Mouse (Mus musculus) left cerebral cortex, adult 11 months (tissue): Measurements from ENCODE around the gene Fignl1.
A peak's percentile ranks its signal among the peaks of the same experiment; 100 is the strongest.

ENCODE experiments used
- DNase-seq: peaks from one replicate; pipeline ENCODE4 v3.0.0; 2022; ENCODE audit warnings: low spot score

Fignl1 gene

DNA sequence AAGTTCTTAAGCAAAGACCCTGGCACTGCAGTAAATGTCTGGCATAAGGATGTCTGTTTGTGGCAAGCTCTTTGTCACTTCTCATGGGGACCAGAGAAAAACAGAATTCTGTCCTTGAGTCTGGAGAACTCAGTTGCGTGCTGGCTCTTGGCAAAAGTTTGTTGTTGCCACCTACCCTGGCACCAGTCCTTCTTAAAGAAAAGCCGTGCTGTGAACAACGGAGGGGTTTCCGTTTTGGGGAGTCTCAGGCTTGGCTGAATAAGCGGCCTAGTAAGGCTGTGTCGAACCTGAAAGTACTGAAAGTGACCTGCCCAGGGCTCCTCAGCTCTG is 24.0 kb upstream of the Fignl1 start:
- no peak for DNase-seq

DNA sequence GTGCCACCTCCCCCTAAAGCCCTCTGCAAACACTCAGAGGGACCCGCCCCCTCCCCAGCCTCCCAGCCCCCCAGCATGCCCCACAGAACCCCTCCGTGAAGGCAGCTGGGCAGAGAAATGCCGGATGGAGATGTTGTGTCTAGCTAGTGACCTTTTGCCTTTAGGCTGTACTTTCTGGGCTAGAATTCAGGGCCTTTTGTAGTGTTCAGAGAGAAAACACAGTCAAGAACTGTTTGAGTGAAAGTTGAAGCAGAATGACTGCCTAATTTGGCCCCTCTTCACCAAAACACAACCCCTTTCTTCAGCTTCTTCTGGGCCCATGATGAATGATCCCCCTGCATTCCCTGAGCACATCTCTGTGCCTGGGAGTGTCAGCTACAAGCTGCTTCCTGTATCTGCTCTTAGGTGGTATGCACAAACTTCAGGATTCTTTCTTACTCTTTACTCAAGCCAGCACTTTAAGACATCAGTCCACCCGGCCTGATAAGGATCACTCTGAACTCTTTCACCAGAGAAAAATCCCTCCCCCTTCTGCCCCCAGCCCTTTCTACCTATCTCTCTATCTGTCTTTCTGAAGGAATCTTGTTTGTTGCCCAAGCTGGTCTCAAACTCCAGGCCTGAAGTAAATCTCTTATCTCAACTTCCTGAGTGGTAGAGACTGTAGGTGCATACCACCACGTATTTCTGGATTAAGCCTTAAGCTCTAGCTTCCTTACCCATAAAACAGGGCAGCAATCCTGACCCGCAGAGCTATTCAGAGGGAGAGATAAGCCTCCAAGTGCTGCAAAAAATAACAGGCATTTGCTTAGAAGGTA is 23.4 kb upstream of the Fignl1 start:
- DNase-seq = no peak

DNA sequence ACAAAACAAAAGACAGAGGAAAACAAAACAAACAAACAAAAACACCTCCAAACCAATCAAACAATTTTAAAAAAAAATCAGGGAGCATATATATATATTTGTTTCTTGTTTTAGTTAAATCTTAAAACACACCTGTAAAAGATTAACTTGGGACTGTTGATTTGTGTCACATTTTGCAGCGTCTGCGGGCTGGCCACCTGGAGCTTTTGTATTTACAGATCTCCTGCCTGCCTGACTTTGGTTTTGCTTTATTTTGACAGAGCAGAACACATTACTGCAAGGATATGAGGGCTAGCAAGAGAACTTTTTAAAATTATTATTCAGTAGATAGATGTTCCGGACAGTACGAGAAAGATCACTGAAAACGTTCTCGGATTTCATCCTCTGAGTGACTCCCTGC is 22.8 kb upstream of the Fignl1 start:
- DNase-seq = no peak

DNA sequence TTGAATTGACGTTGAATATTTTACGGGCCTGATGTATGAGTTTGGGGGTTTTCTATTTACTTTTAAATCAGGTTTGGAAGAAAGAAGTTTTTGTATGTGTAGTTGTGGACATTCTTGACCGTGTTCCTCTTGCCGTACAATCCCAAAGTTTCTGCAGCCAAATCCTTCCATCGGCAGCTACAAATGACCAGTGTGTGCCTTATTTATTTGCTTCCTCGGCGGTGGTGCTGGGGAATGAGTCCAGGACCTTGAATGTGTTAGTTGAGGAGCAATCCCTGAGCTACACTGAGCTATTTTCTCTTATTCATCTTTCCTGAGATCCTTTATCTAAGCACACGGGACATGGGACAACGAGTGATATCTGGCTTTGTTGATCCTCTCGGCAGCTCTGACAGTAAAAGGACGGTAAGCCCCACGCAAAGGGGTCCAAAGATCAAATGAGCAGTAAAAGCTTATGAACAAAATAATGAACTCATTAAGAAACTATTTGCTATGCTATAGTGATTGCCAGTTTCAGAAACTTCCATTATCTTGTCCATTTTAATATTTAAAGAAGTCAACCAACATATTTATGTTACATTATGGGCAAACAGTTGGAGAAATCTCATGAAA is 22.2 kb upstream of the Fignl1 start:
- no peak for DNase-seq

DNA sequence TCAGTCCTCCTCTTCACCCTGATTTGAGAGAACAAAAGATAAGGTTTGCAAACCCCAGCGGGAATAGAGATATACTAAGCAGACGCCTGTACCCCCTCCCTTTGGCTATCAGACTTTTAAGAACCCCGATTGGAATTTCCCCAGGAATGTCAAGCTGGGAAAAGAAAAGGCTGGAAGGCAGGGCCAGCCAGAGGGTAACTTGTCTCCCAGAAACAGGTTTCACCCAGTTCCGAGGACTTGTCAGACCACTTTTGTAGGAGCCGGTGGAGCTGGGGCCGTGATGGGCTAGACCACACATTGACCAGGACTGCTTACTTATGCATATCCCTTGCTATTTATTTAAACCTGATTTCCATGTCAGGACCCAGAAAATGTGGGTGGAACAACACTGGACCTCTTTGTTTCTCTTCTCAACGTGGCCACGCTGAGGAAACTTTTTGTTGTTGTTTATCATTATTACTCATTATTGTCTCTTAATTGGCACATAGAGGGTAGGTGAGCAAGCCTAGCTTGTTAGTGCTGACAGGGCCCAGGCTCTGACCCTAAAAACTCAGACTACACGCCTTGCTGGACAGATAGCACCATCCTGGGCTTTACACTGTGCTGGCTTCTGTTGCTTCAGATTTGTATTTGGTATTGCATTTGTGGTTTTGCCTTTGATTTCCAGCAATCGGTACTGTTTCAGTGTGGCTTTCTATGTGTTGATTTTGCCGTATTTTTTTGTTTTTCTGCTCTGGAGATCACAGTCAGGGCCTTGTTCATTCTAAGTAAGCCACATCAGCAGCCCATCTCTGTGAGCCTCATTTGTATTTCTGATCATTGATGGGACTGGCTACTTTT is 20.6 kb upstream of the Fignl1 start:
- DNase-seq = no peak

DNA sequence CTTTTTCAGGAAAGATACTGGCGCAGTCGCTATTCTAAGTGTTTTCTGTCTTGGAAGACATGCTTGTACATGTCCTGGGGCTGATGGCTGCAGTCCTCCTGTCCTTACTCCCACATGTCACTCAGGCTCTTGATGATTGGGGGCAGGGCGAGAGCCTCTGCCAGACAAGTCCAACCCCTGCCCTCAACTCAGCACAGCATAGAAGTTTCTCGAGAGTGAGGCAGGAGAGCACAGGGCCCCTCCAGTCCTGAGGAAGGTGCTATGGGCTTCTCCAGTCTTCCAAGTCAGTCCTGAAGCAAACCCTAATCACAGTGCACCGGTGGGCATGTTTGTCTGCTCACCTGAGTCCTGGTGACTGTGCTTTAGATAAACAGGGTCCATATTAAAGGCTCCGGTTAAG is 20.0 kb upstream of the Fignl1 start:
- no peak for DNase-seq

DNA sequence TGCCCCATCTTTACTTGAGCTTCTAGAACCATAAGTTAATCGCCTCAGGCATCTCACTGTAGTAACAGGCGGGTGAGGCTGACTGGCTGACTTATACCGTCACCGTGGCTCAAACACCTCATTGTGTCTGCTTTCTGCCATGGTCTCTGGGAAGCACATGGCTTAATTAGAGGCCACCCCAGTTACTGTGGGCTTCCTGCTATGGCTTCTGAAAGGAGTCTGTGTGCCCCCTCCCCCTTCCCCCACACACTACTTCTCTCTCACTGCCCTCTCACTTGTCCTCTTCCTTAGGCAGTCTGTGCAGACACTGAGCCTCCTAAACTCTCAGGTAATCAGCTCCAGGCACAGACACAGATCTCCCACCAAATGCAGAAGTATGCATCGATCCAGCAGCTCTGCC is 19.5 kb upstream of the Fignl1 start:
- no peak for DNase-seq

DNA sequence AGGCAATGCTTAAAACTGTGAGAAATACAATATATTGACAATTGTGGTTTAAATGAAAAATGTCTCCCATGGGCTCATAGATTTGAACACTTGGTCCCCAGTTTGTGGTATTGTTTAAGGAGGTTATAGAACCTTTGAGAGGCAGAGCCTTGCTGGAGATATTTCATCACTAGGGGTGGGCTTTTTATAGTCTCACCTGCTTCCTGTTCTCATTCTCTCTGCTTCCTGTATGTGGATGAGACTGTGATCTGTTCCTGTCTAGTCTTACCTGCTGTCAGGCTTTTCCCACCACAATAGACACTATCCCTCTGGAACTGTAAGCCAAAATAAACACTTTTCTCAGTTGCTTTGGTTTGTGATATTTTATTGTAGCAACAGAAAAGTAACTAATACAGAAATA is 17.7 kb upstream of the Fignl1 start:
- DNase-seq = no peak

DNA sequence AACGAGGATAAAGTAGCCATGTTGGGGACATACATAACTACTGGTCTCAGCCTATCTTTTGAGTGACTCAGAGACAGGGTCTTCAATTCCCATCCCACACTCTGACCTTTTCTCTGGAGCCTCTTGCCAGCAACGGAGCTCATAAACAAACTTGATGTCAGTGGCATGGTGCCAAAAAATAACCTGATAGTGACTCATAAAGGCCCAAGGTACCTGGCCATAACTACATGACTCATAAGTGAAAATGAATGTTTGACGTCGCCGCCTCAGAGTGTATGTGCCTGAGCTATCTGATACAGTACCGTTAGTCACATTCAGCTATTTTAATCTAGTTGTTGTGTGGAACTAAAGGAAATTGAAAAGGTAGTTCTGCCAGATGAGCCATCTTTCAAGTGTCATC is 16.9 kb upstream of the Fignl1 start:
- no peak for DNase-seq

DNA sequence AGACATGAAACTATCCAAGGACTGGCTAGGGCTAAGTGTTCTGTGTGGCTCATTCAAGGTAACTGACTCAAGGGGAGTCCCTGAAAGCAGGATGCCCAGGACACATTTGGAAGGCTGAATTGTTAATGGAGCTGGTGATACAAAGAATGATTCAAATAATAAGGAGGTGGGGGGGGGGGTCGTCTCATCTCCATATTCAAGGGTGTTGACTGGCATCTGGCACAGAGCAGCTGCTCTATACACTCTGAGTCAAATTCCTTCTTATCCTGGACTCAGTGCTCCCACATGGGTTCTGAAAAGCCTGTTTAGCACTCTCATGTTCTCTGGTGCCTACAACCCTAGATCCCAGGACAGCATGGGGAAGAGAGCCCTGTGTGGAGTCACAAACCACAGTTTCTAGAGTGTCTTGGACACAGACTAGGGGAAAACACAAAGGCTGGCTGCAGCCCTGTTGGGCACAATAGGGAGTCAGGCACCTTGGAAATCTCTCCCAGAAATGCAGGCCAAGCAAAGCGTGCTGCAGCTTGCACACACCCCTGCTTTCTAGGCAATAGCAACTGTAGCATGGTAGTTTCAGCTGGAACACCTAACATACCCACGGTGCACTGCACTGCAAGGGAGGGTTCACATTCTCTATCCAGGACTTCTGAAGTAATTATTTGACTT is 16.3 kb upstream of the Fignl1 start:
- no peak for DNase-seq

DNA sequence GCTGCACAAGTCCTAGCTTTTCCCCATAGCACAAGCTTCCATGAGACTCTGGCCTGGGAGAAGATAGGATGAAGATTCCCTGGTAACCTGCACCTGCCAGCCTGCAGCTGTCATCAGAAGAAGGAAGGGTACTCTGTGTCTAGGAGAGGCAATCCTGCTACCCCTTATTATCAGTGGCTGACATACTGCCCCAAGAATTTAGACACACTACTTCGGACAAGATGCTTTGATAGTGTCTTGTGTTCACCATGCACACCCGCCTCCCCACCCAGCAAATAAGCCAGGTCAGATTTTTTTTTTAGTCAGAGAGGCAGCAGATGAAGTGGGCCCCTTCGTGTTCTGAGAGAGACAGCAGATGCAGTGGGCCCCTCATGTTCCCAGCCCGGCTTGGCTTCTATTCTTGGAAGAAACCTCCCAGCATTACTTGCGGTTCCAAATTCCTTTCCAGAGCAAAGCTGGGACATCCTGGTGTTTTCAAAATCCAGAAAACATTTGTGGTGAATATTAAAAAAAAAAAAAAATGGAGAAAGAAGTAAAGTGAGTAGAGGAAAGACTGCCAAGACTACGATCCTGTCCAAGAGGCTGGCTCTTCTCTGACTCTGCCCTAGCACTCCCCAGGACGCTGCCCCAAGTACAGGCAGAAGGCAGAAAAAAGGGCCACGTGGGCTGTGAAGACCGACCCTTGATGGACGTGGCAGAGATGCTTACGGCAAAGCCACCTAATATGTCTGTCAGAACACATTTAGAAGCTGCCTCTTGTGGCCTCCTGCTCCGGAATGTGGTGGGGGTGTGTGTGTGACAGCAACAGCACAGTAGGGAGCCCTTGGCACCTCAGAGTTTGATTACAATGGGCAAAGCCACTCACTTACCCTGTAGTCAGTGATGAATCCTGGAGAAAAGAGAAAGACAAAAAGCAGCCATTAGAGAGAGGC is 15.5 kb upstream of the Fignl1 start:
- DNase-seq = no peak

DNA sequence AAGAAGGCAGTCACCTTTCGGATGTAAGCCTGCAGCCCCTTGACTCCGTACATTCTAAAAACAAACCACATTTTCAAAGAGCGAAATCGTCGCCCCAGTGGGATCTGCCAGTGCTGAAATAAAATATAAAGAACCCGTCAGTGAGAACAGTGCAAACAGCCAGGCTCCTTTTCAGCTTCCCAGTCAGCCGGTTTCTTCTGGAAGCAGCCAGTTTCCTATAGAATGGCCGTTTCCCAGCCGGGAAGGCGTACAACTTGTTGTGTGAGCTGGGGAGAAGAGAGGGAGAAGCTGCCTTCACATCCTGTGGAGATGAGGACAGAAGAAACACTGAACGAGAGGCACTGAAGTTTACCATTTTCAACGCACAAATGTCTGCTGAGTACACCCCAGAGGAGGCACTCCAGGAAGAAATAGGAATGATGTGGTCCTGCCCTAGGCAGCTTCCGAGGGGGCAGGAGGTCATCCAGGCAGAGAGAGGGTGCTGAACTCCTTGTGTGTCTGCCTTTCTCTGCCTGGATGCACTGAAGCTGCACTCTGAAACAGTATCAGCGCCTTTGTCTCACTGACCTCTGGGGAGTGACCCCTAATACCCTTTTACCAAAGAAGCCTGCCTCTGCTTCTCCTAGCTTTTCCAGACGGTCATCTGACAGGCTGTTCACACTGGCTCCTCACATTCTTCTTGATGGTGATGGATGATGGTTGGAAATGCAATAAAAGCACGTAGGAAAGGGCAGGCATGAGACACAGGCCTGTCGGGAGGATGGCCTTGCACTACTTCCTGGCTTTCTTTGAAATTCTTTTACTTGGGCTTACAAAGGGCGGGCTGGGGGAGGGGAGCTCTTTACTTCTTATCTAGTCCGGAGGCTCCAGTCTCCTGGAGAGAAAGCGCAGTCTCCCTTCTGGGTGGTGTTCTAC is 13.7 kb upstream of the Fignl1 start:
- DNase-seq = no peak

DNA sequence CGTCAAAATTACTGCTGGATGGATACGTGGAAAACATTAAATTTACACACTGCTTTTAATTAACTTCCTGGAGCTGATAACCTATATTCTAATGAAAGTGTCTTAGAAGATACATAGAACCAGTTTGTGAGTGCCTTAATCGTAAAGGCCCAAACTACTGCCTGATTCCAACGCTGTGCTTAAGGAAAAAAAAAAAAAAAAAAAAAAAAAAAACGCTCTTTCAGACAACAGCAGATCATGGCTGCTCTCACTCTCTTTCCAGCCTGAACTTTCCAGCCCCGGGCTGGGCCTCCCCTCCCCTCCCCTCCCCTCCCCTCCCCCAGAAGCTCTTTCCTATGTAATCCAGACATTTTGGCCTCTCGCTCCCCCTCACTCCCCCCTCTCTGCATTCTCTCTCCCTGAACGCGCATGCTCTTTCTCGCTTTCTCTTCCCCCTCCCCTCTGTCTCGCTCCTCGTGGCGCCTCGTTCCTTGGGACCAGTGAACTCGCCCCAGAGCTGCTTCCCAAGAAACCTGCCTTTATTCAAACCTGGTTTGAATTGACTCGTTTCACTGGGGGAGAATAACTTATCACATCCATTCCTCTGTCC is 12.7 kb upstream of the Fignl1 start:
- DNase-seq = no peak

DNA sequence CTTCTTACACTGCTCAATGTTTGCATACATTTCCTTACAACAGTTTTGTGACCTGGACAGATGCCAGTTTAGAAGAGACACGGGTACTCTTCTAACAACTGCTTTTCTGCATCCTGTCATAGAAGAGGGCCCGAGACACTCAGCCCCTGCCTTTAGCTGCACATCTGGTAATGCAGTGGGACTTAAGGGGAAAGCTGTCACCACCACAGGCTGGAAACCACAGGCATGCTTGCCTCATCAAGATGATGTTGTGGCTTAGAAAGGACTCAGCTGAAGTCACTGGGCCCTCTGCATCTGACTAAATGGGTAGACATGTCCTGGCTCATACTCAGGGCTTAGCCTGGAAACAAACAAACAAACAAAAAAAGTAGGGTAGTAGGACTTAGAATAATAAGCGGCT is 12.0 kb upstream of the Fignl1 start:
- no peak for DNase-seq

DNA sequence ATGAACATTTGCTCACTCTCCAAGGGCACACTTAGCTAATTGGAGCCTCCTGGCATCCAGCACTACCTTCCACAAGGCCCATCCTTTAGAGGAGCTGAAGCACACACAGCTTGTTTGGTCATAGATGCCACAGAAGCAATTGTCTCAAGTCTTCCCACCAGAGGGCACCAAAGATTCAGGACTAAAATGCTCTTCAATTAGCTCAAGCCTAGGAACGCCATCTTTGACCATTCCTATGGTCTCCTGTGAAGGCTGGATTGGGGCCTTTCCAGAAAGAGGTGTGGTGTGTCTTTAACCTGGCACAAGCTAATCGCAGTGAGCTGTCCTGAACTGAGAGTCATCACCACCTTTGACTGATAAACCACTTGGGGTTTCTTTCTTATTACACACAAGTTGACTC is 11.5 kb upstream of the Fignl1 start:
- peak; percentile 81 for DNase-seq

DNA sequence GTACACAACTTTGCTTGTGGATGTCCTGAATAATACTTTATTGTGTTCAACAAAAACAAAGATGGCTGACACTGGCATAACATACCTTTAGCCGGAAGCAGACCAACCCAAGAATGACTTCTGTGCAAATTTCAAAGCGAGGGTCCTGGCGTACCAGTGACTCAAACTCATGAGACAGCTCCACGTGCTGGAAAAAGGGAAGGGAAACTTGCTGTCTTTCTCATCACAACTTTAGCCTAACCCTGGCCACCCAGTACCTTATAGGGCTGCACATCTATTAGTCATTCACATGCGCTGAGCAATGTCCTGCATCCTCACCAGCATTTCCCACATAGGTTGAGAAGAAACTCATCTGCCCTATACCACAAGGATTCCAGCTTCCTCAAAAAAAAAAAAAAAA is 10.4 kb upstream of the Fignl1 start:
- DNase-seq = no peak

DNA sequence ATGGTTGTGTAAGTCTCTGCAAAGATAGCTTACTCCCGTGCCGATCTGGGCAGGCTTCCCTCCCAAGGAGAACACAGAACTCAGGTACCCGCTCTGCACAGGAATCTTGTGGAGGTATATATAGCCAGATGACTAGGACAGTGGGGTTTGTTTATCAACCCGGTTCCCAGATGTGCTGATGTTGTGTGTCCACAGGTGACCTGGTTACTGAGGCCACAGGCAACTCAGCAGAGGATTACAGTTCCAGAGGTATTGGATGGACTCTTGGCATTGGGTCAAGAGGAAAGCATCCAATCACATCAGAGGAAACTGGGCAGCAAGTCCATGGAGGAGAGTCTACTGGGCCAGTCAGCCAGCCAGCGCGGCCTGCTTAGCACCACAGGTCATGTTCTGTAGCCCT is 10.0 kb upstream of the Fignl1 start:
- DNase-seq = no peak

DNA sequence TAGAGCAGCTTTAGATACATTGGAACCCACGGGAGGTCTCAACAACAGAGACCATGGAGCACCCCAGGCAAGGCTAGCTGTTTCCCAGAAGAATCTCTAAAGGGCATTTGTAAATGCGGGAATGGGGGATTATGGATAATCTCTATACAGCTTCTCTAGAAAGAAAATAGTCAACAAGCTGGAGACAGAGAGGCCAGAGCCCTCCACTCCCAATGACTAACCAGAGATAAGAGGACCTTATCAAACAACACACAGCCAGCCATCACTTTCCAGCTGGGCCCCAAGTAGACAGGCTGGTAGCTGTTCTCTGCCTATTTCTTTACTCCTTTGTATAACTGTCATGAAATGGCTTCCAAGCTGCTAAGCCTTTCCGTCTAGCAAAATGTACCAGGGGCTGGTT is 7.0 kb upstream of the Fignl1 start:
- no peak for DNase-seq

DNA sequence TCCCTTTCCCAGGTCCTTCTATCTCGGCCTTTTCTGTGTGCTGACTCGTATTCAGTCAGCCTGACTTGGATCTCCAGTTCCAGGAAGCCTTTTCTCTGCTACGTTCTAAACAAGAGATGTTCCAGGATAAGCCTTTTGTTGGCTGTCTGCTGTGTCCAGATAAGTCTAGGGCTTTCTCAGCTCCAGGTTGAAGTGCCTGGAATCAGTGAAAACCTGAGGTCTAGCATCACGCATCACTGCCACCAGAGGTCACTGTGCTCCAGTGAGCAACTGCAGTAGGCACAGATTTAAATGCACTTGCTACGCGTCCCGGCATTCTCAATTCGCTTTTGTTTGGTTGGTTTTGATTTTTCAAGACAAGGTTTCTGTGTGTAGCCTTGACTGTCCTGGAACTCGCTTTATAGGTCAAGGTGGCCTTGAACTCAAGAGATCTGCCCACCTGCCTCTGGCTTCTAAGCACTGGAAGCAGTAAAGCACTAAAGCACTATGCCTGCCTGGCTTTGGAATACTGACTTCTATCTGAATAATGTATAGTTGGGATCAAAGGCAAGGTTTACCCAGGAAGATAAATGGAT is 3.2 kb upstream of the Fignl1 start:
- peak; percentile 58 for DNase-seq
